Mouse (Mus musculus) c-Kit-positive CD71-positive TER-119-negative erythroid progenitor cells, embryonic 14.5 days (primary cell): ENCODE measurements at regions not wholly inside any gene's neighbourhood (a gene's known extent, or its start where the extent isn't known, plus 50 kb on each side); places are given as distances from the start of the nearest gene placed in this dataset.

Experiments
- DNase-seq: peaks from one replicate; pipeline ENCODE4 v3.0.0-alpha.2; 2013; ENCODE audit warnings: low read depth

DNA sequence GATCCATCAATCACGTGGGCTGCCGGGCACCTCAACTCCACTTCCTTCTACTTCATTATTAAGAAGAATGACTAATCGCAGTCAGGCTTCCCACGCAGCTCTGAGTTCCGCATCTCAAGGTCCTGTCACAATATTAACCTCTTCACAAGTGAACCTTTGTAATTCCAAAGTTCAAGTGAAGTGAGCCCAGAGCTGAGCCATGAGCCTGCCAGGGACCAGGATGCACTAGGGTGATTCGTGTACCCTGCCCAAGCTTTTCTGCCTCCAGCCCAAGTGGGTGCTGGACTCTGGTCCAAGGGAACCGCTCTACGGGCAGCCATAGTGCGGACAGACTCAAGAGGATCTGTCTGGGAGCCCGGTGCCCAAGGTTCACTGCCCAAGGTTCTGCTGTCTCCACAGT is 463.4 kb downstream of the Ajap1 start:
- no peak for DNase-seq

DNA sequence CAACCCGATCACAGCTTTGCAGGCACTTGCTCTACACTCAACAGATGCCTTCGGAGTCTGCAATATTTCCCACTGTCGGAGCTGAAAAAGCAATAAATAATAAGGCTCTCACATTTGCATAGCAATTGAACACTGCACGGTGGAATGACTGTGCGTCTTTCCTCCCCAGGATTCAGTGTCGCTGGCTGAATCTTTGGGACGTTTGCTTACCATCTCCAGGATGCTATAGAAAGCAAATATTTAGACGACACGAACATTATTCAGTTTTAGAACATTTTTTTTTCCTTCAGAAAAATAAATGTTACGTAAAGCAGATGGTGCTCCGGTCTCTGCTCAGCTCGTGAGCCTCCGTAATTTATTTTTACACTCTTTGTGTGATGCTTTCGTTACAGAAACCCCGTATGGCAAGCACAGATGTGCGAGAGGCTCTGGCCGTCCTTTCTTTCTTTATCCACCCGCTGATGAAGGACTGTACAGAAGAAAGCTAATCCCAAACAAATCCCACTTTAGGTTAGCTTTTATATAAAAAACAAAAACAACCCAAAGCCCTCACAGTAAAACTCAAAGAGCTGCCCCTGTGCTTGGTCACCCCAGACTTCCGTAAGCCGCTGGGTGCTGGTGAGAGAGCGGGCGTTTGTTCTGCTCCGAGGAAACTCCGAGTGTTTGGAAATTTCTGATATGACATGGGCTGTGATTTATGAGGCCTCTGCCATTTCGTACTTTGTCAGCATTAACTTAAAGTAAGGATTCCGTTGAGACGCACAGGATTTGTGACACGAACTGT is 464.3 kb downstream of the Ajap1 start:
- DNase-seq: no peak

DNA sequence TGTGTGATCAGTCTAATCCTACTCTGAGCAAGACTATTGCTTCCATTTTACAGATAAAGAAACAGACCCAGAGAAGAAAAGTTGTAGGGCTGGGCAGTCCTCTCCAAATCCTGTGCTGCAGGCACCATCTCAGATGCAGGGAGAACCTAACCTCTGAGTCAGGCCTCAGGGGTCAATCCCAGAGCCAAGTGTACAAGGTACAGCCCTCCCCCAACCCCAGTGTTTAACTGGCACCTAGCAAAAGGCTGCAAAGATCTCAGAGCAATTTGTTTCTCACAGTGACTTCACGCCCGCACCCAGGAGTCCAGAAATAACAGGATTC is 464.8 kb downstream of the Ajap1 start:
- DNase-seq: no peak

DNA sequence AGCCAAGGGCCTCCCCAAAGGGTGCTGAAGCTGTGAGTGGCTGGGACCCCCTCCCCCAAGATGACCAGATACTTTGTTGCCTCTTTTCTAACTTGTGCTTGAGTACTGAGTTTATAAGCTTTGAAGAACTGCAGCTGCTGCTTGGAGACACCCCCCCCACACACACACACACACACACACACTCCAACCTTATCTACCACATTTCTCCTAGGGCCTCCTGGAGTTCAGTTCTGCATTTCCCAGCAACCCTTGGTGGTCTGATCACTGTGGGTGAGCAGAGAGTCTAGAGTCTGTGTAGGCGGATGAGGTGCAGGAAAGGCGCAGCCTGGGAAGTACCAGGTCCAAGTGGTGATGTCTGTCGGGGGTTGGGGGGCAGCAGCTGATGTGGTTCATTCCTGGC is 479.3 kb downstream of the Ajap1 start:
- peak; percentile 4 for DNase-seq

DNA sequence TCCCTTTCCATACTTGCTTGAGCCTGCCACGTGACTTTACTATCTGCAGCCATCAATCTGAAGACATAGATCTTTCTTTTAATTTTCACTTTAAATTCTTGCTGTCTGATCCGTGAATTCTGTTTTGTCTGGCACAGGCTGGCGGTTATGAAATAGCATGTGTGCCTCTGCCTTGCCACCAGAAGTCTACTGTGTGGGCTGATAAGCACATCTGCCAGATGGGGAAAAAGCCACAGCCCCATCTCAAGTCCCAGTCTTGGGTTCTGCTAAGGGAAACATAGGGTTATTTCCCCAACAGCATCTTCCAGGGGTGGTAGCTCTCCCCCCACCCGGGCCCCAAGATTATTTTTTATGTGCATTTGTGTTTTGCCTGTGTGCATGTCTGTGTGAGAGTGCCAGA is 480.1 kb downstream of the Ajap1 start:
- peak; percentile 5 for DNase-seq

DNA sequence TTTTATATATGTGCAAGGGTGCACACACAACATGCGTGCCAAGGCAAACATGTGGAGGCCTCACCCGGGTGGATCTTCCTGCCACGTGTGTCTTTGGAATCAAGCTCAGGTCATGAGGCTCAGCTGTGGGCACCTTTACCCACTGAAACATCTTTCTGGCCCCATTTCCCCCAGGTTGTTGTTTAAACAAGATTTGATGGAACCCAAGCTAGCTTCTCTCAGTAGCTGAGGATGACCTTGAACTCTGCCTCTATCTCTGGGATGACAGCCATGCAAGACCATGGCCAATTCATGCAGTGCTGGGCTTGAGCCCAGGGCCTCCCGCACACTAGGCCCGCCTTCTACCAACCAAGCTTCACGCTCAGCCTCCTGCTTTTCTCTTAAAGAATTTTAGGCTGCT is 480.9 kb downstream of the Ajap1 start:
- no peak for DNase-seq

DNA sequence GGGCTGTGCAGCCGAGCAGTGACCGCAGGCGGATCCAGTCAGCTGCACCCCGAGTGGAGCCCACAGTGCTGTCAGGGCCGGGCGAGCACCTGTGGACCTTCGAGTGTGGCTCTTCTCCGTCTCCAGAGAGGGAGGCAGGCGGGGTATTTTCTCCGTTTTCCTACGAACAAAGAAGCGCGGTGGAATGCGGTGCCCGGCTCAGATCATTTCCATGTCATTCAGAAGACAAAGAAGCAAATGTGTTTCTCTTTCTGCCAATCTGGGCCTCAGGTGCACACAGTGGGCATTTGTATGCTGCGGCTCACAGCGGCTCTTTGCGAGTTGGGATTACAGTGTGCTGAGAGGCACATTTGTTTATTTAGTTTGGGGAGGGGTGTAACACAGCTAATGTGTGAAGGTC is 483.1 kb downstream of the Ajap1 start:
- no peak for DNase-seq

DNA sequence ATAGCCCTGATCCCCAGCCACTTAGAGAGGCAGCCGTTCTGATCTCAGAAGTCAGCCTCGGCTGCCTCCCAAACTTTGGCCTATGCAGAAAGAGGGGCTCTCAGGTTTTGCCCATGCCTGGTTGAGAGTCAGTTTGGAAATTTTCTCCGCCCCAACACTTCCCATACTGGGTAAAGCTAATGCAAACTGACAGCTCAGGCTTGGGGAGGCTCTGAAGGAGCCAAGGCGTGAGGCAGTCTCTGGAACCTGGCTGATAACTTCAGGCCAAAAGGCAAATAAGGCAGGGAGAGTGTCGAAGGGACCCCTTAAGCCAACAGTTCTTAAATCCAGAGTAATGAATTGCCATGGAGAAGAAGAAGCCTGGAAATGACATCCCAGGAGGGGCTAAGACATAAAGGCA is 485.4 kb downstream of the Ajap1 start:
- no peak for DNase-seq

DNA sequence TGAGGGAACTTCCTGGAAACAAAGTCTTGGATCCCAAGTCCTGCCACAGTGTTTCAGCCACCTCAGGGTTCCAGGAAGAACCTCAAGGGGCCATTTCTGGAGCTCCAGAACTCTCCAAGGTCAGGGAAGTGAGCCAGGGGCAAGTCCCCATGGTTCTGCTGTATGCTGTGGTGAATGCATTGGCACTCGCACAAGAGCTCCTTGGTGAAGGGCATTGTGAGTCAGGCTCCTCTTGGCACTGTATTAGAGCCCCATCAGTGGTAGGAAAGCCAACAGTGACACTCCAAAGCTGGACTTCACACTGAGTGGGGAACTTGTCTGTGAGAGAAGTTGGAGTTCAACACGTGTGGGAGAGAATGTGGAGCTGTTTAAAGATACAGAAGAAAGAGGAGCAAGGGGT is 486.0 kb downstream of the Ajap1 start:
- no peak for DNase-seq

DNA sequence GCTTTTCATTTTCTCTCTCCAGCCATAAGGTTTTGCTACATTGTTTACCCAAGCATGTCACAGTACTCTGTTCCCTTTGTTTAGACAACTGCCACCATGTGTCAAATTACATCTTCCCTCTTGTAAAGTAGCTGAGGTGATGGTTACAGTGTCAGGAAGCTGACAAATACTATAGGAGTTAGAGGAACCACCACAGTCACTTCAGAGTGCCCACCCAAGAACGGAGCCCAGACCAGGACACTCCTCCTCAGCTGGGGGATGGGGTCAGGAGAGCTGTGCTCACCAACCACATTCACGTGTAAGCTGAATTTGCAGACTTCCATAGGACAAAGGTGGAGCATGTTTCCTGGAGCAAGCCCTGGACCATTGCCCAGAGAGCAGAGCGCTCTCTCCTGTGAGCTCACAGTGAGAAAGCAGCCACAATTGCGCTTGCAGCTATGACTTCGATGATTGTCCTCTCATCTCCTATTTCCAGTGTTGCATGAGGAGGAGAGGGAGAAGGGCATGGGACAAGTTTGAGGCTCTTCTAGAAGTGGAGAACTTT is 487.5 kb downstream of the Ajap1 start:
- no peak for DNase-seq

DNA sequence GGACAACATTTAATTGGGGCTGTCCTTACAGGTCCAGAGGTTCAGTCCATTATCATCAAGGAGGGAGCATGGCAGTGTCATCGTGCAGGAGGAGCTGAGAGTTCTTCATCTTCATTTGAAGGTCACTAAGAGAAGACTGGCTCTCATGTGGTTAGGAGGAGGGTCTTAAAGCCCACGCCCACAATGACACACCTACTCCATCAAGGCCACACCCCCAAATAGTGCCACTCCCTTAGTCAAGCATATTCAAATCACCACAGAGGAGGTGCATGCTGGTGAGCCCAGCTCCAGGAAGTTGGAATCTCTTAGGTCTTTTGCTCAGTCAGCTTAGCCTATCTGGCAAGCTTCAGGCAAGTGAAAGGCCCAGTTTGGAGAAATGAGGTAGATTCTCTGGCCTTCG is 488.4 kb downstream of the Ajap1 start:
- no peak for DNase-seq

DNA sequence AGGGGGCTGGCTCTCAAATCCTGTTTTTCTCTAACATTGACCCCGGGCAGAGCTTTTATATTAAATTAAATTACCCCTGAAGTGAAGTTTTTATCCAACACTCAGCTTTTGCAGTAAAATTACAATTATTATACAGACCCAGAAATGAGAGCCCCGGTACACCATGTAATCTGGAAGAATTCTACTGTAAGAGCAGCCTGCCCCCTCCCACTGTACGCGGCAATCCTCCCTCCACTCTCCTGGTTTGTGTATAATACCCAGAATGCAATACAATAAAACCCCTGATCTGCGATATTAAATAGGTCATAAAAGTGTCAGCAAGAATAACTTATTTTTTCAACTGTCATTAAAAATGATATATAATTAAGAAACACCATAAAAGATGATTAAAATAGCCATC is 492.3 kb downstream of the Ajap1 start:
- no peak for DNase-seq

DNA sequence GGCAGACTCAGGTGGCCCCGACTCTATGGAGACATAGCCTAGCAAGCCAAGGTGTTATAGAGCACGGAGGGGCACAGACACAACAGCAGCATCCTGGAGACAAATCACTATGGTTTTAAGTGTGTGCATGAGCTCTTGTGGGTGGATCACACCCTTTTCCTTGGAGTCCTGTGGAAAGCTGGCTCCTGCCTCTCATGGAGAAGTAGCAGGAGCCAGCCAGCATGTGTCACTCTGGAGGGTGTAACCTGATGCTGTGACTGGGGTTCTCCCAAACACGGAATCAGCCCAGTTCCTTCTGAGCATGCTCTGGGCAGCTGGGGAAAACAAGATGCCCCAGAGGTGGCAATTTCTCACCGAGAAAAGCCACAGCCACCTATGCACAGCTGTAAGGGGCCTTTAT is 494.9 kb downstream of the Ajap1 start:
- DNase-seq: no peak

DNA sequence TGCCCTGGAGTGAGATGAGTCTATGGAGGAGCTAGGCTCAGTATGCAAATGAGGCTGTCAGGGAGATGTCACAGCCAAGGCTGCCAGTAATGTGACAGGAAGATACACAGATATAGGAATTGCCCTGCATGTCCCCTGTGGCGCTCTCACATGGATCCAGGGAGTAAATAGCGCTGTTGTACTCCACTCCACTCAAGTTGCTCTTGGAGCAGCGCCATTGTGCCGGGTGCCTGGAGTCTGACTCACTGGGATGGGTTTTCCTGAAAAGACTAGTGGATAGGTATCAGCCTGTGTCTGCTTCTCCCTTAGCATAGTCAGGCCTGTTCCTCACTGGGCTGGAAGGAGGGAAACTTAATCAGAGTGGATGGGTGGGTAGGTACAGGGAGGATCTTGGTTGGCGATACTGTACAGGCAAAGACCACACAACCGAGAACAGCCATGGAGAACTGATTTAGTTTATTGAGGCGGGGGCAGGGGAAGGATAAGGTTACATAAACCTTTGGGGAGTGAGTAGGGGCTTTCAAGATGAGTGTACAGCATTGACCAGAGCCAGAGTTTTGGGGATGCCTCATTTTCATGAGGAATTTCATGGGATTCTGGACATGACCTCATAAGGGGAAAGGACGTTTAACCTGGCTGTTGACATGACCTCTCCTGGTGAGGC is 497.5 kb upstream of the Kcnab2 start:
- DNase-seq: no peak

DNA sequence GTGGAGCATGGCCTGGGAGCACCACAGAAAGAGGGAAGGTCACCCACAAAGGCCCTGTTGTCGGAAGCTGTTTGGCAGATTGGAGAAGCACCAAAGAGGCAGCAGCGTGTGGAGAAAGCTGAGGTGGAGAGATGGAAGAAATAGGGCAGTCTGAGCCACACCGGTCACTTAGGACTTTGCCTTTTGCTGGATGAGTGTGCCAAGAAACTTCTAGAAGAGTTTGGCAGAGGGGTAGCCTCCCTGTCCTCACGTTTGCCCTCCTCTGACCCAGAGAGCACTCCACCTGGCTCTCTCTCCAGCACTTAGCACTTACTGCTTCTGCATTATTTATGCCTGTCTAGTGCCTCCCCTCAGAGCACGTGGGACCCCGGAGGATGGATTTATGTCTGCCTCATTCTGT is 485.3 kb upstream of the Kcnab2 start:
- no peak for DNase-seq

DNA sequence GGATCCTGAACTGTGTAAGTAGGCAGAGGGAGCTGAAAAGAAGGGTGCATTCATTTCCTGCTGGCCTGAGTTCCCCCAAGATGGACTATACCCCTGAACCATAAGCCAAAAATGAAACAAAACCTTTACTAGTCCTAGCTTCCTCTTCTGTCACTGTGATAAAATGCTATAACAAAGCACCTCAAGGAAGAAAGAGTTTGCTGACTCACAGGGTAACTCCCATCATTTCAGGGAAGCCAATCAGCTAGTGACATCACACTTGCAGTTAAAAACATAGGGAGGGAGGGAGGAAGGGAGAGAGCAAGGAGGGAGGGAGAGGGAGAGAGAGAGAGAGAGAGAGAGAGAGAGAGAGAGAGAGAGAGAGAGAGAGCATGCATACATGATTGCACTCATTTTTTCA is 484.5 kb upstream of the Kcnab2 start:
- no peak for DNase-seq

DNA sequence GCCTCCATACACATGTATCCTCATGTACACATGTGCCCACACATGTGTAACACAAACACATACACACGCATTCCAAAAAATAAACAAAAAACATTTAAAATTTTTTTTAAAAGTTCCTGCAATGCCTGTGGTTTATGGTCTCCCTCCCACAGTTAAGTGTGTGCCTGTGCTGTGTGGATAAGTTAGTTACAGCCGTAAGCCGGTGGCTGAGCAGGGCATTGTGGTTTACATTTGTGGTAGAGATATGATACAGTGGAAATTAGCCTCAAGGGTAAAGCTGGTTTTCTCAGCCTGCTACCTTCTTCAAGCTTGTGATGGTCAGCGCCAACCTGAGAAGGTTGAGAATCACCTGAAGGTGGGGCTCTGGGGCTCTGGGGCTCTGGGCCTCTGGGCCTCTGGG is 484.0 kb upstream of the Kcnab2 start:
- no peak for DNase-seq

DNA sequence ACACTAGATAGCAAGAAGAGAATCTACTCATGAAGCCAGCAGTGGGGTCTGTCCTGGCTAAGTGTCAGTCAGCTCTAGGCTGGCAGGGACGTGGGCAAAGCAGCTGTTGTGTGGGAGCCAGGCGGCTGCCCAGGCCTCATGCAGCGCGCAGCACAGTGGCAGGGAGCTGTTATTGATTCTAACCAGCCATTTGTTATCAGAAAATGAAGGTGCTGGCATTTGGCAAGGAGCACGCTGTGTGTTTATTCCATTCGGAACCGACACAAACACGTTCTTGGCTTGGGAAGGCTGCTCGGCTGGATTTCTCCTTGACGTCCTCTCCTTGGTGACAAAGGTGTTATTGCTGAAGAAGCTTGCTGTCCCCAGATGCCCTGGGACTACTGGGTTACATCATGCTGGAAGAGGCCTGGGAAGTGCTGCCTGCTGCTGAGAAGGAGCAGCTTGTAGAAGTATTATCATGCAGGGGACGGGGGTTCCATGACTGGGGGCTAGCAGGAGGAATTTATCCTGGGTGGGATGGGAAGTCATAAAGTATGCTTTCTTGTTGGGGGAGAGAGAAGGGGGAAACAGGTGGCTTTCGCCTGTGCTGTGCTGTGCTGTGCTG is 482.1 kb upstream of the Kcnab2 start:
- DNase-seq: no peak

DNA sequence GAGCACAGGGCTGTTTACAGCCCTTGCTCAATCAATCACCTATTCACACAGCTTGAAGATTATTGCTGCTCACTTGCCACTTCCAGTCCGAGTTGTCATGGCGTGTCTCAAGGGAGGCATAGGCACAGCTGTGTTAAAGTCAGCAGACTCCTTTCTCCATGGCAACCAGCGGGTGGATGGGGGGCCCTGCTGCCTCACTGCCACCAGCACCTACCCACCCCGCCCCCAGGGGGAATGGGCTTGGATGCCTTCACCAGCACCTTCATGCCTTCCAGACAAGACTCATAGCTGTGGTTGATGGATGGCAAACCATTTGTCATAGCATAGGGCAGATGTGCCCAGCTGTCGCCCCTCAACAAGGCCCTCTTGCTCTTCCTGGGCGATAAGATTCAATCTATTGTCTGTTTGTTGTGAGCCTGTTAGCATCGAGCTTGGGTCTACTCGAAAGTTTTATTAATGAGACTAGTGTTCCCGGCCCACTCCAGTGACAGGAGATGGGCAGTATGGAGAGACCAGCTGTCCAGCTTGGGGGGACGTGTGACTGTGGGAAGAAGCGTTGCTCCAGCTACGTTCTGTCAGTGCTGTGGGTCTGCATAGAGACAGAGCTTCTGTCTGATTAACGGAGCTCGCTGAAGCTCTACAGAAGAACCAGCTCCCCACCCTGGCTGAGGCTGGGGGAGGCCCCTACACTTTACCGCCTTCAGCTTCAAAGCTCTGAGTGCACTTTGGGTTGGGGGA is 475.7 kb upstream of the Kcnab2 start:
- DNase-seq: no peak

DNA sequence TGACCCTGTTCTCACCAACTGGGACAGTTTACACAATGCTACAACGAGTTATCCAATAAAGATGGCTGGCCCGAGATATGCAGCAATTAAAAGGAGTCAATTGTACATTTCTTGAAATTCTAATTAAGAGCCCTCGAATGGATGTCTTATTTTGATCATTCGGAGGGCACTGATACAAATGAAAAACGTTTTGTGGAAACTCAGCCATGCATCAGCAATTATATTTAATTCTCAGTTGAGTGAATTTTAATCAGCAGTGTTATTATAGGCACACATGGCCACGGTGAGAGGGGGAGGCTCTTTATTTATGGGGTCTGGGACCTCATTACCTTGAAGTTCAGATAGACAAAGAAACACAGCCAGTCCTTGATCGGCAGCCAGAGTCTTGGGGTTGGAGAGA is 471.3 kb upstream of the Kcnab2 start:
- DNase-seq: no peak

DNA sequence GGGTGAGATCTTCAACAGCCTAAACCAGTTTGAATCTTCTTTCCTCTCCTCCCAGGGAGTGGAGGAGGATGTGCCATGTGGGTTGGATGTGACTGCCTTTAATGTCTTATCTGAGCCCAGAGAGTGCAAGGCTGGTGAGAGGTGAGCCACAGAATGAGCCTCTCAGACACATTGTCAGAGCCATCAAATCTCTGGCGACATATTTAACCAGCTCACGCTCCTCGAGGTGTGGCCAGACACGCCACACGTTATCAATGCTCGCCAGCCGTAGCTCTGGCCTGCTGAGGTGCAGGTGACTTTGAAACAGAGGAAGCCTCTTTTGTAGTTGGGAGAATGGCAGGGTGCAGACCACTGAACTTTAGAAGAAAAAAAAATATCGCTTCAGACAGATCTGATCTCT is 463.5 kb upstream of the Kcnab2 start:
- DNase-seq: peak; percentile 52

DNA sequence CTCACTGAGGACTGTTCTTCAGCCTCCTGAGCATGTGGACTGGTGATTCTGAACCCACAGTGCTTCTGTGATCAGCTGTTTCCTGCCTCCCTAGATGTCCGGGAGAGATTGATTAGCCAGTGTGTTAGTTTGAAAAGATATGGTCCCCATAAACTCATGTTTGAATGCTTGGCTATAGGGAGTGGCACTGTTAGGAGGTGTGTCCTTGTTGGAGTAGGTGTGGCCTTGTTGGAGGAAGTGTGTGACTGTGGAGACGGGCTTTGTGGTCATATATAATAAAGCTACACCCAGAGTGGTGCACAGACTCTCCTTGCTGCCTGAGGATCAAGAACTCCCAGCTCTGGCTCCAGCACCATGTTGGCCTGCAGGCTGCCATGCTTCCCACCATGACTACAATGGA is 458.9 kb upstream of the Kcnab2 start:
- no peak for DNase-seq

DNA sequence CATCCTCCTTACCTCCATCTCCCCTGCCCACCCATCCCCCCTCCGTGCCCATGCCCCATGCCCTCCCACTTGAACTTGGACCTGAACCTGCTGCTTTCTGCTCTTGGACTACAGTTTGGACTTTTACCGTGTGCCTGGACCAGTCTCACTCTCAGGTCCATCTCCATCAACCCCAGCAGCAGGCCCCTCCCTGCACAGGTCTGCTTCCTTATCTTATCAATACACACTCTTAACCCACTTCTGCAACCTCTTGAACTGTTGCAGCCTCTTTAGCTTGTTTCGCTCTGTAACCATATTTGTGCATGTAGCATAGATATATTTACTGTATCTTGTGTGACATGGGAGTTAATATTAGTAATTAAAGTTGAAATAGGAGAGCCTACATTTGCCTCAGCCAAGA is 457.8 kb upstream of the Kcnab2 start:
- no peak for DNase-seq
